Mouse (Mus musculus) liver, postnatal 0 days (tissue): ENCODE results near the gene Esd. TPM values are rescaled to one million over a fixed set of nuclear protein-coding genes. Genes with fewer than 3 reads are reported as not detected.

ENCODE experiments used
- ATAC-seq: fragments of 200-750 bp; cut with Nextera tagmentation; 2 replicates; pipeline ENCODE4 v1.8.0; 2017; ENCODE audit warnings: mild to moderate bottlenecking, moderate library complexity
- DNase-seq: peaks from one replicate; pipeline ENCODE4 v3.0.0-alpha.2; 2016
- H3K27ac ChIP-seq: fragments of 300-500 bp; sonication (generic); 2 replicates; pipeline ENCODE4 v1.5.1; 2014; ENCODE audit warnings: antibody characterized with exemption, moderate library complexity, mild to moderate bottlenecking, low read depth
- H3K27me3 ChIP-seq: fragments of 300-500 bp; sonication (generic); 2 replicates; pipeline ENCODE4 v1.6.1; 2014; ENCODE audit warnings: low read length, control low read depth, mixed read lengths; ENCODE audit not compliant: insufficient read depth
- H3K36me3 ChIP-seq: fragments of 300-500 bp; sonication (generic); replicated peaks from 2 replicates; pipeline ENCODE4 v1.6.1; 2014; ENCODE audit warnings: mild to moderate bottlenecking, control low read depth, low read length, moderate library complexity, mixed read lengths; ENCODE audit not compliant: insufficient read depth
- H3K4me1 ChIP-seq: fragments of 300-500 bp; sonication (generic); 2 replicates; pipeline ENCODE4 v1.6.1; 2014; ENCODE audit warnings: antibody characterized with exemption, mild to moderate bottlenecking, control low read depth; ENCODE audit not compliant: insufficient read depth
- H3K4me2 ChIP-seq: fragments of 300-500 bp; sonication (generic); 2 replicates; pipeline ENCODE4 v1.6.1; 2014; ENCODE audit warnings: low read depth, mild to moderate bottlenecking, low read length, moderate library complexity, mixed read lengths
- H3K4me3 ChIP-seq: fragments of 300-500 bp; sonication (generic); 2 replicates; pipeline ENCODE4 v1.5.1; 2014; ENCODE audit warnings: low read depth, low read length
- H3K9ac ChIP-seq: fragments of 300-500 bp; sonication (generic); replicated peaks from 2 replicates; pipeline ENCODE4 v1.6.1; 2014; ENCODE audit warnings: mild to moderate bottlenecking, moderate library complexity
- H3K9me3 ChIP-seq: fragments of 300-500 bp; sonication (generic); 2 replicates; pipeline ENCODE4 v1.6.1; 2016; ENCODE audit warnings: mild to moderate bottlenecking, control low read depth, low read length, mixed read lengths
- CTCF ChIP-seq: sonication (generic); IDR thresholded peaks from 2 replicates; pipeline ENCODE4 v1.5.1; 2016; ENCODE audit warnings: antibody characterized with exemption, low read depth
- EP300 ChIP-seq: IDR thresholded peaks from 2 replicates; pipeline ENCODE4 v1.6.1; 2016; ENCODE audit warnings: antibody characterized with exemption, low read depth, mild to moderate bottlenecking
- WGBS: fragments of 180-500 bp; shearing (Covaris S2); extraction: QIAGEN DNeasy Blood & Tissue Kit; methylation state at CpG from one replicate; pipeline ENCODE4 v1.1.7; 2014; ENCODE audit not compliant: insufficient replicate concordance; 5-methylcytosine and 5-hydroxymethylcytosine counted together
- polyA plus RNA-seq: library from polyadenylated mRNA; unstranded; fragments of >200 nt; fragmentation: Nextera tagmentation; extraction: Ambion mirVana; gene quantifications from 2 replicates; pipeline ENCODE4 v1.2.1, GENCODE M21; 2015

Esd gene
- 270 and 275 TPM in 2 replicates for polyA plus RNA-seq

DNA sequence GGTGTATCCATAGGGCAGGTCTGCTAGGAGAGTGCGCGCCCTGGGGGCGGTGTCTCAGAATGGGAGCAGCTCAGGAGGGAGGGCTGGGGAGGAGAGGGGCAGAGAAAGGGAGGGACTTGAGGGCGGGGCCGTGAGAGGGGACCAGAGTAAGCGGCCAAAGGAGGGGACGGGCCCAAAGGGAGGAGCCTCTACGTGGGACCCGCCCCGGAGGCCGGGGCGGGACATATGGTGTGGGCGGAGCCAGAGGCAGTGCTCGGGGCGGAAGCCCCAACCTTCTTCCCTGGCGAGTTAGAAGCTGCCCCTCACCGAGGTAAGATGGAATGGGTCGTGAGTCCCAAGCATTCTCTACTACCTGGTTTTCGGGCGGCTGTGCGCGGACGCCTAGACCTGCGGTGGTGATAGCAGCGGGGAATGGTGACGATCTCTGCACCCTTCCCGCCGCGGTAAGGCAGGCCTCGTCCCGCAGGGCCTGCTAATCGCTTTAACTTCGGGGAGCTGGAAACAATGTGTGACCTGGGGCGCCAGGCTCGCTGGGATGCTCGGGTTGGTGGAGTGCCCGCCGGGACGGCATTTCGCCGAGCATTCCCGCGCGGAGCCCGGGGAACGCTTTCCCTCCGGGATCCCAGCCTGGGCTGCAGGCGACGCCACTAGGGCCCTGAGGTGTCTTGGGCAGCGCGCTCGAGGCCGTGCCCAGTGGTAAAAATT, at the start of gene Esd:
Gene Esd (plus strand): TSS at position 219 of the 705 bp plus-strand sequence.
- Histone ChIP-seq H3K4me3 (peak within 1 kb of the TSS; percentile 78), H3K9me3 (no peaks in the 10 kb centered on the region), H3K36me3 (peaks cover 11% of the 10 kb centered on the region), H3K27ac (peak within 1 kb of the TSS; percentile 86), H3K4me2 (peak within 1 kb of the TSS; percentile 79), H3K9ac (peak within 1 kb of the TSS; percentile 79), H3K27me3 (no peaks in the 10 kb centered on the region), H3K4me1 (peaks cover 11% of the 10 kb centered on the region)
- ATAC-seq (peak; percentile 98), DNase-seq (peak; percentile 96)
- no peak for TF ChIP-seq EP300
- TF ChIP-seq CTCF = peak; percentile 45
- under 1% methylated on average over 52 of the region's 53 CpGs for WGBS

DNA sequence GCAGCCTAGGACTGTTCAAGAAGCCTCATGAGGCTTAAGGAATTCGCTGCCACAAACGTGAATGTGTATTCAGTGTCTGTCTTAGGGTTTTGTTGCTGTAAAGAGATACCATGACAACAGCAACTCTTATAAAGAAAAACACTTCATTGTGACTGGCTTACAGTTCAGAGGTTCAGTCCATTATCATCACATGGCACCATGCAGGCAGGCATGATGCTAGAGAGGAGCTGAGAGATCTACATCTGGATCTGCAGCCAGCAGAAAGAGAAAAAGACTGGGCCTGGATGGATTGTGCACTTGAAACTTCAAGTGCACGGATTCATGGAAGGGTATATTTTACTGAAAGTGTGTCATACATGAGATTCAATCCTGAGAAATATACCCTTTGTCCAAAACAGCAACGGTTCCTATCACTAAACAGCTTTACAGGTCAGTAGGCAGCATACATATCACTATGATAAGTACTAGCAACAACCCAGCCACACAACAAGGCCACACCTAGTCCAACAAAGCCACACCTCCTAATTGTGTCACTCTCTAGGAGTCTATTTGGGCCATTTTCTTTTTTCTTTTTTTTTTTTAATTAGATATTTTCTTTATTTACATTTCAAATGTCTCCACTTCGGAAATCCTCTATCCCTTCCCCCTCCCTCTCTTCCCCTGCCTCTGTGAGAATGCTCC, 47.7 kb upstream of the Esd start:
- Histone ChIP-seq H3K27ac (no peak overlapping the region), H3K4me2 (no peak overlapping the region), H3K9me3 (no peaks in the 10 kb centered on the region), H3K4me3 (no peak overlapping the region), H3K4me1 (peaks cover 2% of the 10 kb centered on the region; the same call in 1 of the 2 replicates), H3K27me3 (no peaks in the 10 kb centered on the region), H3K9ac (no peak overlapping the region), H3K36me3 (no peaks in the 10 kb centered on the region)
- DNase-seq (no peak), ATAC-seq (no peak)
- 71% methylated on average over 5 of the region's 5 CpGs for WGBS
- TF ChIP-seq EP300 (no peak), CTCF (no peak)

DNA sequence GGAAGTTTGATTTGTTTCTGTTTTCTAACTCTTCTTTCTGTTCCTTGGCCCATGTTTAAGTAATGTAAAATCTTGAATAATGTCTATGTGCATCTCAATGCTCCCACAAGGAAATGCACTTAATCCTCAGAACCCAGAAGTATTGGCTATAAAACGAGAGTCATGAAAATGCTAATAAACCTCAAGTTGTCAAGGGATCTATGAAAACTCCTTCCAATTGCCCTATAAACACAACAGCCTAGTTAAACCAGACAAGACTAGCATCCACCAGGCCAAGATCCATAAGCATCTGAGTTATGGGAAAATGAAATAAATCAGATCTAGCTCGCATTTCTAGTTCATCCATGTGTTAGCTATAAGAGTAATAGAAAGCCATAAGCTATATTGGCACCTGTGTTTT, 40.1 kb upstream of the Esd start:
- no peak overlapping the region for H3K9ac ChIP-seq
- no peaks in the 10 kb centered on the region for H3K9me3 ChIP-seq
- no peaks in the 10 kb centered on the region for H3K27me3 ChIP-seq
- DNase-seq (no peak), ATAC-seq (no peak)
- H3K36me3 ChIP-seq = no peaks in the 10 kb centered on the region
- WGBS = 85% methylated on average over 2 of the region's 2 CpGs
- H3K4me1 ChIP-seq = no peaks in the 10 kb centered on the region
- no peak overlapping the region for H3K27ac ChIP-seq
- no peak overlapping the region for H3K4me3 ChIP-seq
- H3K4me2 ChIP-seq = no peak overlapping the region
- TF ChIP-seq EP300 (no peak), CTCF (no peak)

DNA sequence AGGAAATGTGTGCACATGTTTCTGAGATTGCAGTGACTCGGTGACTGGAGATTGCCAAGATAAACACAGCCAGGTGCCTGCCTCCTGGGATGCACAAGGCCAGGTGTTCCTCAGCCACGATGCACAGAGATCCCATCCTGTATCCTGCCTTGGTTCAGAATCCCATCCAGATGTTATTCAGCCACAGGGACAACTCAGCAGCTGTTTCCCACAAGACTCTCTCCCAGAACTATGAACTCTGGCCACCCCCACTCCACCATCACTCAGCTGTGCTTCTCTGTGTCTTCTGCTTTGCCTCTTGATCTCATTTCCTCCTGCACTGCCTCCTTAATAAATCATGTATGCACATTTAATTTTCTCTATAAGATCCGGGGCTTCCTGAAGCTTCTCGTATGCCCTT, 35.3 kb upstream of the Esd start:
- 58% methylated on average over 4 of the region's 4 CpGs for WGBS

DNA sequence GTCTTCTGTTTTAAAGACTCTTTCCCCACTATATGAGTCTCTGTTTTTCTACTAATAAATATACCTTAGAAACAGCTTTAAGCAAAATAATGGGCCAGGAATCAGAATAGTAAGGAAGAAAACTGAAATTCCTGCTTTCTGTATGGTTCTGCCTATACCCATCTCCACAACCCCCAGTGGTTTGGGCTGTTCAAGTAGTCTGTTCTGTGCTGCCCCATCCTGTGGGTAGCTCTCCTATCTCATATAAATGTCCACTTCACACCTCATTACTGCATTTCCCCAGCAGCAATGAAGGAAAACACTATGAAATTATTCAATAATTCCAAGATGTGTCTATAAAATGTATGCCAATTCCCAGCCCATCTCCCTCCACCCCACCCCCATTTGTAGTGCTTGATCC, 34.7 kb upstream of the Esd start:
- H3K4me2 ChIP-seq = no peak overlapping the region
- H3K27me3 ChIP-seq = no peaks in the 10 kb centered on the region
- no peak overlapping the region for H3K9ac ChIP-seq
- H3K36me3 ChIP-seq = no peaks in the 10 kb centered on the region
- no peaks in the 10 kb centered on the region for H3K9me3 ChIP-seq
- no peak for ATAC-seq
- DNase-seq = no peak
- no peak overlapping the region for H3K27ac ChIP-seq
- no peaks in the 10 kb centered on the region for H3K4me1 ChIP-seq
- TF ChIP-seq EP300 = no peak
- no peak for TF ChIP-seq CTCF
- no peak overlapping the region for H3K4me3 ChIP-seq

More for the DNA sequence above, 35.3 kb upstream of the Esd start:
- Histone ChIP-seq H3K4me1 (no peaks in the 10 kb centered on the region), H3K9ac (no peak overlapping the region), H3K36me3 (no peaks in the 10 kb centered on the region), H3K27me3 (no peaks in the 10 kb centered on the region), H3K9me3 (no peaks in the 10 kb centered on the region), H3K4me3 (no peak overlapping the region), H3K4me2 (no peak overlapping the region), H3K27ac (no peak overlapping the region)
- DNase-seq (no peak), ATAC-seq (no peak)
- TF ChIP-seq EP300 (no peak), CTCF (no peak)

DNA sequence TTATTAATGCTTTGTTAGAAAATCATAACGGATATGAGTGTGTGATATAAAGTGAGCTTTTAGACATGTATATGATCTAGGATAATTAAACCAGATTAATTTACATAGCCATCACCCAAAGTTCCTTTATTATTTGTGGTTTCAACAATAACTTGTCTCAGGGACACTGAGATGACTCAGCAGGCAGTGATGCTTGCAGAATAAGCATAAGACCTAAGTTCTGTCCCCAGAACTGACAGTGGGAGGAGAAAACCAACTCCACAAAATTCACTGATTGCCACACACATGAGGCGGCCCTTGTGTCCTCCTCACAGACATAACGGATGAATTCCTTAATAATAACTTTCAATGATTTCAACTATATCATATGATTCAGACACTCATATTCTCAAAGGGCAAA, 32.9 kb upstream of the Esd start:
- H3K9ac ChIP-seq = no peak overlapping the region
- no peaks in the 10 kb centered on the region for H3K36me3 ChIP-seq
- H3K27ac ChIP-seq = no peak overlapping the region
- no peak overlapping the region for H3K4me3 ChIP-seq
- H3K4me1 ChIP-seq = 0 out of 2 replicates have a peak, but pooled peaks cover 3% of the 10 kb centered on the region
- WGBS = 59% methylated on average over 3 of the region's 3 CpGs
- no peaks in the 10 kb centered on the region for H3K27me3 ChIP-seq
- no peak overlapping the region for H3K4me2 ChIP-seq
- TF ChIP-seq CTCF (no peak), EP300 (no peak)
- H3K9me3 ChIP-seq = no peaks in the 10 kb centered on the region
- DNase-seq (no peak), ATAC-seq (no peak)
